In the genomic region with DNA sequence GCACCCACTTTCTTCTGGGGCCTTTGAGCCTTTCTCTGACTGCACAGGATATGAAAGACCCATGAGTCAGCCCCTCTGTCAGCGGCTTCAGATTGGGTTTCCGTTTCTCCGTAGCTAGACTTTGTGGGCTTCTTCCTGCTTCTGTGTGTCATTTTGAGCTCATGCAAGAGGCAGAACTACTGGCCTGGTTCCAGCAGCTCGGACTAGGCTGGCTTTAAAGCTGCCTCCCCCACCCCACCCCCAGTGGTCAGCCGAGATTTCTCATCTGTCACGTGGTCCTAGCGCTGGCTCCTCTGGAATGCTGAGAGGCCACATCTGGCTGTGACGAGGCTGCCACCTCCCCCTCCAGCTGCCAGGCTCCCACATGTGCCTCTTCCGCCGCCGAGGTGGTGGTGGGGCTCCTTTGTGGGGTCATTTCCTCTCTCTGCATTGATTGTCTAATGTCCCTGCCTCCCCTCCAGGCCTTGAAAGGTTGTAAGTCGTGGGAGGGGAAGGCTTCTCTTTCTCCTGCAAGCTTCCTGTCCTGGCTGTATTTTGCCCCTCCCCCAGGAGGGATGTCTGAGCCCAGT, we compare ENCODE assay signal across 9 mouse cellular contexts. TPM values are rescaled to one million over a fixed set of nuclear protein-coding genes. Genes with fewer than 3 reads are reported as not detected.
A peak's percentile ranks its signal among the peaks of the same experiment; 100 is the strongest.
DNase-seq lines count a peak whose midpoint lies in the region; ATAC-seq lines count a peak whose summit lies in the region.
"Had no signal": no experiment of that assay in that cellular context is flagged by ENCODE, and none has a peak within 500 bp of the region (broad histone marks: within the 10 kb centered on the region; RNA-seq: fewer than 3 reads in every experiment).

No protein-coding gene starts in this region.

- peaks cover 32% of the 10 kb centered on the region for H3K4me1 ChIP-seq in forebrain, embryonic 16.5 days (replicated peaks; ENCODE audit: control insufficient read depth, insufficient read depth, low read length)

- H3K36me3 ChIP-seq in forebrain, embryonic 16.5 days (ENCODE audit: control insufficient read depth, insufficient read depth), result no peaks in the 10 kb centered on the region

- peak; percentile 83 for DNase-seq in CD4-positive, CD25-positive, alpha-beta regulatory T cell, adult 2 months (ENCODE audit: low read depth, low spot score)
- DNase-seq in adrenal gland, postnatal 25 days, result peak; percentile 92
- DNase-seq in heart, postnatal 14 days, result peak; percentile 88 to 92
- peak; percentile 94 to 95 for DNase-seq in kidney, postnatal 36 days
- peak; percentile 98 for DNase-seq in lung, postnatal 10 days
- peak; percentile 56 for DNase-seq in retina, adult 2 months (ENCODE audit: low read depth, low spot score)
- DNase-seq in thymus, postnatal 4 days, result peak; percentile 76

- 2% methylated on average over 12 of the region's 12 CpGs for WGBS in forebrain, embryonic 16.5 days

- no peak overlapping the region for H3K4me3 ChIP-seq in forebrain, embryonic 16.5 days (replicated peaks; ENCODE audit: low read length)

- peak overlapping the region; percentile 2; the same call in 1 of the 2 replicates for H3K27ac ChIP-seq in forebrain, embryonic 16.5 days (ENCODE audit: low read length)

- H3K9me3 ChIP-seq in forebrain, embryonic 16.5 days (ENCODE audit: control insufficient read depth, low read length), result no peaks in the 10 kb centered on the region

- H3K27me3 ChIP-seq in forebrain, embryonic 16.5 days (replicated peaks; ENCODE audit: control insufficient read depth, insufficient read depth, low read length), result no peaks in the 10 kb centered on the region

- peak overlapping the region; percentile 38 for H3K9ac ChIP-seq in forebrain, embryonic 16.5 days (replicated peaks; ENCODE audit: low read depth, low read length)

- intact Hi-C loops in heart, postnatal 14 days (cut with DNase I), result no loop called here

- H3K4me2 ChIP-seq in forebrain, embryonic 16.5 days (ENCODE audit: low read length), result peak overlapping the region; percentile 30

- peak; percentile 24; the same call in 1 of the 2 replicates for ATAC-seq in forebrain, embryonic 16.5 days

RNA-seq across cellular contexts. Expression of a gene that starts 4.0 kb away (rescaled TPM):
- total RNA-seq in adrenal gland, postnatal 25 days (2021), result not detected in 2 replicates
- not detected in 2 replicates for polyA plus RNA-seq in forebrain, embryonic 16.5 days (2015; fragmentation: Nextera tagmentation; extraction: Ambion mirVana)
- total RNA-seq in heart, postnatal 14 days (2021), result not detected
- polyA plus RNA-seq: gonadal fat pad, adult 2 months had no signal

RNA-seq across cellular contexts. Expression of a gene that starts 23.6 kb away (rescaled TPM):
- total RNA-seq in adrenal gland, postnatal 25 days (2021), result 124 and 138 TPM in 2 replicates
- polyA plus RNA-seq in forebrain, embryonic 16.5 days (2015; fragmentation: Nextera tagmentation; extraction: Ambion mirVana), result 30.2 and 31.1 TPM in 2 replicates
- 10 to 100 TPM; 28.4 to 31.5 TPM for total RNA-seq in heart, postnatal 14 days (2021)

RNA-seq across cellular contexts. Expression of a gene that starts 54.3 kb away (rescaled TPM):
- total RNA-seq in adrenal gland, postnatal 25 days (2021), result not detected in 2 replicates
- not detected in 2 replicates for polyA plus RNA-seq in forebrain, embryonic 16.5 days (2015; fragmentation: Nextera tagmentation; extraction: Ambion mirVana)
- not detected for total RNA-seq in heart, postnatal 14 days (2021)
- polyA plus RNA-seq: gonadal fat pad, adult 2 months had no signal
